Mouse (Mus musculus) midbrain, embryonic 12.5 days (tissue): ENCODE results near the gene Ccnd1. TPM values are rescaled to one million over a fixed set of nuclear protein-coding genes. Genes with fewer than 3 reads are reported as not detected.

Experiments used
- ATAC-seq: fragments of 200-750 bp; cut with Nextera tagmentation; 2 replicates; pipeline ENCODE4 v1.8.0; 2017; ENCODE audit warnings: low read depth, moderate TSS enrichment, moderate library complexity; ENCODE audit not compliant: low FRiP score
- H3K27ac ChIP-seq: fragments of 300-500 bp; sonication (generic); replicated peaks from 2 replicates; pipeline ENCODE4 v1.5.1; 2016; ENCODE audit warnings: mild to moderate bottlenecking
- H3K27me3 ChIP-seq: fragments of 300-500 bp; sonication (generic); 2 replicates; pipeline ENCODE4 v1.6.1; 2016; ENCODE audit warnings: mild to moderate bottlenecking
- H3K36me3 ChIP-seq: fragments of 300-500 bp; sonication (generic); 2 replicates; pipeline ENCODE4 v1.6.1; 2016
- H3K4me1 ChIP-seq: fragments of 300-500 bp; sonication (generic); 2 replicates; pipeline ENCODE4 v1.6.1; 2016
- H3K4me2 ChIP-seq: fragments of 300-500 bp; sonication (generic); replicated peaks from 2 replicates; pipeline ENCODE4 v1.6.1; 2016; ENCODE audit warnings: mild to moderate bottlenecking, moderate library complexity
- H3K4me3 ChIP-seq: fragments of 300-500 bp; sonication (generic); 2 replicates; pipeline ENCODE4 v1.5.1; 2016; ENCODE audit warnings: mild to moderate bottlenecking
- H3K9ac ChIP-seq: fragments of 300-500 bp; sonication (generic); replicated peaks from 2 replicates; pipeline ENCODE4 v1.6.1; 2016; ENCODE audit warnings: mild to moderate bottlenecking, moderate library complexity
- H3K9me3 ChIP-seq: fragments of 300-500 bp; sonication (generic); 2 replicates; pipeline ENCODE4 v1.6.1; 2016; ENCODE audit warnings: mild to moderate bottlenecking
- WGBS: fragments of 180-500 bp; shearing (Covaris S2); methylation state at CpG from one replicate; pipeline ENCODE4 v1.1.7; 2016; 5-methylcytosine and 5-hydroxymethylcytosine counted together
- polyA plus RNA-seq: library from polyadenylated mRNA; unstranded; fragments of >200 nt; fragmentation: Nextera tagmentation; extraction: Ambion mirVana; gene quantifications from 2 replicates; pipeline ENCODE4 v1.2.1, GENCODE M21; 2016

Gene Ccnd1
- 259 and 289 TPM in 2 replicates for polyA plus RNA-seq

DNA sequence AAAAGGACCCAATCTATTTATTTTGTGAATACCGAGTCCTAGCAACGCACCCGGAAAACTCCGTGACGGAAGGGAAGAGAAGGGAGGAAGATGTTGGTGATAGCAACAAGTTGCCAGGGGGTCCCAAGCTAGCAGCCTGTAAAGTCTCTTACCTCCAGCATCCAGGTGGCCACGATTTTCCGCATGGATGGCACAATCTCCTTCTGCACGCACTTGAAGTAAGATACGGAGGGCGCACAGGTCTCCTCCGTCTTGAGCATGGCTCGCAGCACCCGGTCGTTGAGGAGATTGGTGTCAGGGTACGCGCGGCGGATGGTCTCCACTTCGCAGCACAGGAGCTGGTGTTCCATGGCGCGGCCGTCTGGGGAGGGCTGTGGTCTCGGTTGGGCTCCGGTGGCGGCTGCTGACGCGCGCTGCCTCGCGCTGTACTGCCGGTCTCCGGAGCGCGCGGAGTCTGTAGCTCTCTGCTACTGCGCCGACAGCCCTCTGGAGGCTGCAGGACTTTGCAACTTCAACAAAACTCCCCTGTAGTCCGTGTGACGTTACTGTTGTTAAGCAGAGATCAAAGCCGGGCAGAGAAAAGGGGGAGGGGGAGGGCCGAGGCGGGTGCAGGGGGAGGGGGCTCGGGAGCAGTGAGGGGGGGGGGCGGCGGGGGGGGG lies at the start of gene Ccnd1:
TSS of gene Ccnd1 (minus strand) at position 582 of the 659 bp plus-strand sequence.
- H3K27me3 ChIP-seq = peaks cover 56% of the 10 kb centered on the region
- H3K4me2 ChIP-seq = peak within 1 kb of the TSS; percentile 94
- no peaks in the 10 kb centered on the region for H3K9me3 ChIP-seq
- peak; percentile 71 for ATAC-seq
- H3K9ac ChIP-seq = peak within 1 kb of the TSS; percentile 84
- H3K27ac ChIP-seq = peak within 1 kb of the TSS; percentile 88
- H3K36me3 ChIP-seq = peaks cover 27% of the 10 kb centered on the region
- 0% methylated on average over 40 of the region's 45 CpGs for WGBS
- H3K4me3 ChIP-seq = peak within 1 kb of the TSS; percentile 72
- peaks cover 65% of the 10 kb centered on the region for H3K4me1 ChIP-seq

DNA sequence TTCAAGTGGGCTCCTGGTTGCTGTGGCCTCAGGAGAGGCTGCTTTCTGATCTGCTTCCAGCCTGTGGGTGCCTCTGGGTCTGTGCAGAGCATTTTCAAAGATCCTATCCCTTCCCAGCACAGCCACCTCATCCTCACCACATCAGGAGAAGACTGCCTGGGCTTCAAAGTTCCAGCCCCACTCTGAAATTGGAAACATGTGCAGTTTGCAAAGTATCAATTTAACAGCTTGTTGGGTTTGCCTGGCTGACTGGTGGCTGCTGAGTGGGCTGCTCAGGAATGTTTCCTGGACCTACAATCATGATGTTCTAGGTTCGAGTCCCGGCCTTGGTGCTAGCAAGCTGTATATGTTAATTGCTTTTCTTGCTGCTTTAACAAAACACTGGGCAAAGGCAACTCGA lies 49.1 kb upstream of the Ccnd1 start:
- H3K27me3 ChIP-seq = no peaks in the 10 kb centered on the region
- no peaks in the 10 kb centered on the region for H3K36me3 ChIP-seq
- no peak overlapping the region for H3K27ac ChIP-seq
- no peaks in the 10 kb centered on the region for H3K4me1 ChIP-seq
- WGBS = 68% methylated on average over 3 of the region's 3 CpGs
- H3K9me3 ChIP-seq = no peaks in the 10 kb centered on the region
- H3K4me2 ChIP-seq = no peak overlapping the region
- no peak for ATAC-seq
- H3K4me3 ChIP-seq = no peak overlapping the region
- H3K9ac ChIP-seq = no peak overlapping the region

GRCm38 (mm10) chr7:144985100-144985499 lies 45.4 kb upstream of the Ccnd1 start:
- Histone ChIP-seq H3K9me3 (no peaks in the 10 kb centered on the region), H3K27me3 (no peaks in the 10 kb centered on the region), H3K27ac (no peak overlapping the region), H3K4me1 (no peaks in the 10 kb centered on the region), H3K9ac (no peak overlapping the region), H3K4me3 (no peak overlapping the region), H3K4me2 (no peak overlapping the region), H3K36me3 (no peaks in the 10 kb centered on the region)
- no peak for ATAC-seq
- 89% methylated on average over 1 of the region's 1 CpGs for WGBS

- no peak for ATAC-seq
- Histone ChIP-seq H3K36me3 (no peaks in the 10 kb centered on the region), H3K4me2 (no peak overlapping the region), H3K4me1 (no peaks in the 10 kb centered on the region), H3K4me3 (no peak overlapping the region), H3K9me3 (no peaks in the 10 kb centered on the region), H3K27me3 (no peaks in the 10 kb centered on the region), H3K9ac (no peak overlapping the region), H3K27ac (no peak overlapping the region)
- WGBS = 94% methylated on average over 6 of the region's 6 CpGs
These were observed 42.8 kb upstream of the Ccnd1 start for GRCm38 (mm10) chr7:144982358-144983110.

- ATAC-seq = no peak
- Histone ChIP-seq H3K4me3 (no peak overlapping the region), H3K4me2 (no peak overlapping the region), H3K4me1 (no peaks in the 10 kb centered on the region), H3K27ac (no peak overlapping the region), H3K9me3 (no peaks in the 10 kb centered on the region), H3K9ac (no peak overlapping the region), H3K27me3 (no peaks in the 10 kb centered on the region), H3K36me3 (no peaks in the 10 kb centered on the region)
- WGBS = 76% methylated on average over 8 of the region's 8 CpGs
These were observed 41.8 kb upstream of the Ccnd1 start for GRCm38 (mm10) chr7:144981426-144982079.

GRCm38 (mm10) chr7:144979814-144980213 lies 40.1 kb upstream of the Ccnd1 start:
- Histone ChIP-seq H3K4me2 (no peak overlapping the region), H3K4me1 (no peaks in the 10 kb centered on the region), H3K4me3 (no peak overlapping the region), H3K9me3 (no peaks in the 10 kb centered on the region), H3K36me3 (no peaks in the 10 kb centered on the region), H3K27ac (no peak overlapping the region), H3K9ac (no peak overlapping the region), H3K27me3 (no peaks in the 10 kb centered on the region)
- WGBS = 84% methylated on average over 5 of the region's 5 CpGs
- no peak for ATAC-seq

GRCm38 (mm10) chr7:144977121-144977520 lies 37.4 kb upstream of the Ccnd1 start:
- no peak overlapping the region for H3K4me3 ChIP-seq
- H3K36me3 ChIP-seq = no peaks in the 10 kb centered on the region
- no peak overlapping the region for H3K9ac ChIP-seq
- no peak for ATAC-seq
- no peaks in the 10 kb centered on the region for H3K27me3 ChIP-seq
- H3K27ac ChIP-seq = no peak overlapping the region
- H3K4me2 ChIP-seq = no peak overlapping the region
- WGBS = 72% methylated on average over 2 of the region's 2 CpGs
- H3K9me3 ChIP-seq = no peaks in the 10 kb centered on the region
- H3K4me1 ChIP-seq = no peaks in the 10 kb centered on the region

DNA sequence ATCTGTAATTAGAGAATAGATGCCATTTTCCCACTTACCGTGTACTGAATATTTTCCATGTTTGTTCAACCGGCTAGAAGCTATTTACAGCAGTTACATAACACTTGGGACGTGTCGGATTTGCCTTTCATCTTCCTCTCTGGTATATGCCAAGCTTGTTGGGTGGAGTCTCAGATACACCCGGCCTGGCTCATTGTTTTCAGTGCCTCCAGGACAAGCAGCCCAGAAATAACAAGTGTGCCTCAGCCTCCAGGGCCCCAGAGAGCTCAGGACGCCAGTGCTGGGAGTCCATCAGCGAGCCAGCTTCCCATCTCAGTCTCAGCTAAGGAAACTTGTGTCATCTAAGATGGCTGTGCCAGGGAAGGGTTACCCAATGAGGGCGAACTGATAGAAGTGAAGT lies 33.7 kb upstream of the Ccnd1 start:
- no peak overlapping the region for H3K4me2 ChIP-seq
- WGBS = 75% methylated on average over 8 of the region's 8 CpGs
- H3K9ac ChIP-seq = no peak overlapping the region
- H3K4me1 ChIP-seq = no peaks in the 10 kb centered on the region
- no peaks in the 10 kb centered on the region for H3K9me3 ChIP-seq
- H3K36me3 ChIP-seq = no peaks in the 10 kb centered on the region
- peaks cover 8% of the 10 kb centered on the region; the same call in 1 of the 2 replicates for H3K27me3 ChIP-seq
- H3K4me3 ChIP-seq = no peak overlapping the region
- H3K27ac ChIP-seq = no peak overlapping the region
- no peak for ATAC-seq

GRCm38 (mm10) chr7:144971769-144972168 lies 32.0 kb upstream of the Ccnd1 start:
- WGBS = 25% methylated on average over 2 of the region's 2 CpGs

DNA sequence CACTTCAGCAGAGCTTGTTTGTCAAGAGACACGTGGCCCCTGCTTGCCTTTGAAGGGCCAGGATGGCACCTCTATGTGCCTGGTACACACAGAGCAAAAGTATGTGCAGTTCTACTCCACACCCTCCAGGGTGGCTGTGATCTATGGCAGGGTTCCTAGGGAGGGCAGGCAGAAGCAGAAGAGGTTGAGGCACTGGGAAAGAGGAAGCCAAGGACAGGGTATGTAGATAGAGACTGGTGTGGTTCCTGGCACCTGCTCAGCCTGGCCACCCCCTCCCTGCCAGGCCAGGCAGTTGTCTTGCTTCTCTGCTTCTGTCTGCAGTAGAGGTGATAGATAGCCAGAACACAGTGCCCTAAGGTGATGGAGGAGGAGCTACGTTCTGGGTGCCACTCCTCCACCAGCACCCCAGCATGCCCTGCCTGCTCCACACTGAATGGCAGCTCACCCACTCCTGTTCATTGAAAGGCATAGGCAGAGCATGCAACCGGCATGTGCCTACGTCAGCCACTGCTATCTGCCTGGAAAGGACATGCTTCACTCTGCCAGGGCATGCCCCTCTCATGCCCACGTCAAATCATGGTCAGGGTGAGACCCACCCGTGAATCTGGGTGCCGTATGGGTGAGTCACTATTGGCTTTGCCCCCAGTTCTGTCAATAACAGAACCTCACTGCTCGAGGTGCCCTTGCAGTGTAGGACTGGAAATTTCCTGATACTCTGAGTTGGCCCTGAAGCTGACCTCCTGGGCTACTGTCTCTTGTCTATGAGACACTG lies 31.5 kb upstream of the Ccnd1 start:
- Histone ChIP-seq H3K9ac (no peak overlapping the region), H3K27me3 (peaks cover 8% of the 10 kb centered on the region; the same call in 1 of the 2 replicates), H3K27ac (no peak overlapping the region), H3K9me3 (no peaks in the 10 kb centered on the region), H3K4me2 (no peak overlapping the region), H3K36me3 (no peaks in the 10 kb centered on the region), H3K4me3 (no peak overlapping the region), H3K4me1 (no peaks in the 10 kb centered on the region)
- 77% methylated on average over 8 of the region's 8 CpGs for WGBS
- ATAC-seq = no peak

More at GRCm38 (mm10) chr7:144971769-144972168, 32.0 kb upstream of the Ccnd1 start:
- Histone ChIP-seq H3K9me3 (no peaks in the 10 kb centered on the region), H3K4me1 (no peaks in the 10 kb centered on the region), H3K4me2 (no peak overlapping the region), H3K9ac (no peak overlapping the region), H3K27me3 (peaks cover 8% of the 10 kb centered on the region; the same call in 1 of the 2 replicates), H3K27ac (no peak overlapping the region), H3K36me3 (no peaks in the 10 kb centered on the region), H3K4me3 (no peak overlapping the region)
- ATAC-seq = no peak

GRCm38 (mm10) chr7:144965893-144966292 lies 26.2 kb upstream of the Ccnd1 start:
- Histone ChIP-seq H3K4me1 (no peaks in the 10 kb centered on the region), H3K4me3 (no peak overlapping the region), H3K9me3 (no peaks in the 10 kb centered on the region), H3K27me3 (peaks cover 8% of the 10 kb centered on the region; the same call in 1 of the 2 replicates), H3K4me2 (no peak overlapping the region), H3K36me3 (no peaks in the 10 kb centered on the region), H3K27ac (no peak overlapping the region), H3K9ac (no peak overlapping the region)
- 79% methylated on average over 5 of the region's 5 CpGs for WGBS
- ATAC-seq = no peak
